Mouse (Mus musculus): ENCODE measurements around the gene Lrrc43.
"Not testable (repeated sequence)": the region's sequence is repeated elsewhere in the genome, so short reads cannot be mapped to it uniquely, and the experiment has no call there.

The Lrrc43 gene

GRCm38 (mm10) chr5:123489112-123489785 is at the start of gene Lrrc43, which contains the start of gene Il31:
Gene Lrrc43, plus strand, starts transcription at chr5:123489305.
Gene Il31, minus strand, starts transcription at chr5:123489489.
- DNase-seq (ENCODE audit: low spot score in 2 of 2), result no peak

DNA sequence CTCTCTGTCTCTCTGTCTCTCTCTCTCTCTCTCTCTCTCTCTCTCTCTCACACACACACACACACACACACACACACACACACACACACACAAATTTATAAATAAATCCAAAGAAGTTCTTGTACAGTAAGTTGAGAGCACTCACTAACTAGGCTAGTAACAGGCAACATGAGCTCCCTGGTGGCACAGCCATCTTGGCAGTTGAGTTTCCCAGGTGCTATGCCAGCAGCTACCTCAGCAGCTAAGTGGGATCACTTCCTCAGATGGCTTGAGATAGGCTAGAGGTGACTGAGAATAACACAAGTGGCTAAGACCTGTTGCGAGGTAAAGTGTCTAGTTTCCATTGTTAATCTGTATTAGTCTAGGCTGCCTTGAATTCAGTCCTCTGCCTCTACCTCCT is 49.8 kb upstream of the Lrrc43 start:
- no peak for DNase-seq (ENCODE audit: low spot score in 2 of 2)

DNA sequence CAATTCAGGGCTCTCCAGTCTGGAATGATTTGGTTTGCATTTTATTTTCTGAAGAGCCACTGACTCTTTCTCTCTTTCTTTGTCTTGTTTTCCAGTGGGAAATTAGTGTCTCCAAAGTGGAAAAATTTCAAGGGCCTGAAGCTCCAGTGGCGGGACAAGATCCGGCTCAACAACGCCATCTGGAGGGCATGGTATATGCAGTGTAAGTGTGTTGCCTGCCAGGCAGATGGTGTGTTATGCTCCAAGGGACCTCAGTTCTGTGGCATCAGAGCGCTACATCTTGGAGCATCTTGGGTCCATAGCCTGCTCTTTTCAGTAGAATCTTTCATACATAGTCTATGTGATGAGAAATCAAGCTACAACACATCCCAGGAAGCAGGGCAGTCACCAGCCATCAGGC is 49.2 kb upstream of the Lrrc43 start:
- DNase-seq (ENCODE audit: low spot score in 2 of 2), result no peak

DNA sequence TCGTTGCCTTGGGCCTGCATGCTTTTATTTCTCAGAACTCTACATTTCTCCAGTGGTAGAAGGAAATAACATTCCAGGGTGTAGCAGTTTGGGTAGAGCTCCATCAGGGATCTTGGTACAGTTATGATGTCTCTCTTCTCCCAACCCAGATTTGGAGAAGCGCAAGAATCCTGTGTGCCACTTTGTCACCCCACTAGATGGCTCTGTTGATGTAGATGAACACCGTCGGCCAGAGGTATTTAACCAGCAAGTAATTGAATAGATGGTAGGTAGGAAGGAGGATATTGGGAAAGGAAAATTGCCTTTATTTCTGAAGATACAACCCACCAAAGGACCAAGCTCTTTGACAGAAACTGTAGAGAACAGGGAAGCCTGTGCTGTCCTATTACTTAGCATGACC is 48.4 kb upstream of the Lrrc43 start:
- DNase-seq (ENCODE audit: low spot score in 2 of 2), result no peak

DNA sequence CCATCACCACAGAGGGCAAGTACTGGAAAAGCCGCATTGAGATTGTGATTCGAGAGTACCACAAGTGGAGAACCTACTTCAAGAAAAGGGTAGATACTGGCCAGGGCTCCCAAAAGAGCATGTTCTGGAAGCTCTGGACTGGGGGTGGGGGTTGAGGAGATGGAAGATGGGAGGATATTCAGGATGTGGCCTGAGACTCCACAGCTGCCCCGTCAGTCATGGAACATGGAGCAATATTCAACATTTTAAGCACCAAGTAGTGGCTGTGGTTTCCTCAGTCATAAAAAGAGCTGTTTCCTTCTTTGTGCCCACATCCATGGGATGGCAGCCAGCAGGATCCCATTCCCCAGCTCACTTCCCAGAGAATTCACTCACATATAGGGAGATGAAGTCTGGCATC is 46.8 kb upstream of the Lrrc43 start:
- DNase-seq (ENCODE audit: low spot score in 2 of 2), result no peak

- DNase-seq (ENCODE audit: low spot score in 2 of 2), result peak in 1 of 2 experiments; percentile 80
These were observed 45.0 kb upstream of the Lrrc43 start for GRCm38 (mm10) chr5:123444069-123444468.

DNA sequence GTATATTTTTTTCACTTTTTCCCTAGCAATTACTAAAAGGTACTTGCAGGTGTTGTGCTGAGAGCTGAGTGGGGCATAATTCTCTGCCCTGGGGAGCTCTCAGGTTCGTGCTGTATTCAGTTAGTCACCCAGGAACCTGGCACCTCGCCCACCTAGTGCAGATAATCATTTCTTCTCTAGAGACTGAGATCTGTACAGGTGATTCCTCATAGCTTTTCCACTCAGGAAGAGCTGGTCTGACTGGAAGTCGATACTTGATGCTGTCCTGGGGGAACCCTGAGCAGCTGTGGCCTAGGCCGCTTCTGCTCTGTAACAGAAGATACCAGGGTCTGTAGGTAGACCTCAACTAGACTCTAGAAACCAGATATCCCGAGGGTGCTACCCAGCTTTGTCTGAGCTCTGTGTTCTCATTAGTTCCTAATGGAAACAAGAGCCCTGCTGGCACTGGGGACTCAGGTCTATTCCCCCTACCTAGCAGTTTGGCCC is 44.2 kb upstream of the Lrrc43 start:
- no peak for DNase-seq (ENCODE audit: low spot score in 2 of 2)

GRCm38 (mm10) chr5:123451886-123452285 is 37.2 kb upstream of the Lrrc43 start:
- no peak for DNase-seq (ENCODE audit: low spot score in 2 of 2)

GRCm38 (mm10) chr5:123461420-123461819 is 27.7 kb upstream of the Lrrc43 start:
- DNase-seq (ENCODE audit: low spot score in 2 of 2), result no peak

- no peak for DNase-seq (ENCODE audit: low spot score in 2 of 2)
These were observed 24.5 kb upstream of the Lrrc43 start for GRCm38 (mm10) chr5:123464638-123465037.

DNA sequence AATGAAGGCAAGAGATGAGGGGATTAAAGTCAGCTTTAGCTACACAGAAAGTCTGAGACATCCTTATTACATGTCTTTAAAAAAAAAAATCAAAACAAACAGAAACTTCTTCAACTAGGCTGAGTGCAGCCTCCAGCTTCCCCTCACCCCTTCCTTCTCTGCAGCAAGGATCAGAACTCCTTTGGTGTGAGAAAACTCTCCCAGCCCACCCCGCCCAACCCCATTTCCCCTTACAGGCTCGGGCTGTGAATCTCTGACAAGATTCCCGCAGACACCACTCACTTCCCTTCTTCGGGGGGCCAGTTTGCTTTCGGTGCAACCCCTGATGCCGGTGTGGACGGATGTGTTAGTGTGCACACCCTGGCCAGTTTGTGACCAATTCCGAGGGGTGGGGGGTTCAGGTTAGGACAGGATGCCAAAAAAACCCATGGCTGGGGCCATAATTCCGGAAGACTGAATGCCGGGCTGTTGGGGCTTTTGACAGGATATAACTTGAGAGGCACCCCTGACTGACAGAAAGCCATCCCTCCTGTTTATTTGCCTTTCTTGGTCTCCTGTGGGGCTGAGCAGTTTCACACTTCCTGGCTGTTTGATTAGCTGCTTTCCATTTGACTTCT is 18.2 kb upstream of the Lrrc43 start:
- no peak for DNase-seq (ENCODE audit: low spot score in 2 of 2)

DNA sequence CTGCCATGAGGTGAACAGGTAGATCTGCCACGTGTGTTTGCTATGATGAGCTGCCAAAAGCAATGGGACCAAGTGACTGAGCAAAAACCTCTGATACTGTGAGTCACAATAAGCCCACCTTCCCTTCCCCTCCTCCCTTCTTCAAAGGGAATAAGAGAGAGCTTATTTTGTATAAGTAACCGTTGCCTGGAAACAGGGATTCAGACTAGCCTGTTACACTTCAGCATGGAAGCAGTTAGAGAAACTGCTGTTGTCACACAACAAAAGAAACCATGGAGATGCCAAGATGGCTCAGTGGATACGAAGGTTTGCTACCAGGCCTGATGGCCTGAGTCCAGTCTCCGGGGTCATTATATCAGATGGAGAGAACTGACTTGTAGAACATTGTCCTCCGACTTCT is 15.3 kb upstream of the Lrrc43 start:
- no peak for DNase-seq (ENCODE audit: low spot score in 2 of 2)

DNA sequence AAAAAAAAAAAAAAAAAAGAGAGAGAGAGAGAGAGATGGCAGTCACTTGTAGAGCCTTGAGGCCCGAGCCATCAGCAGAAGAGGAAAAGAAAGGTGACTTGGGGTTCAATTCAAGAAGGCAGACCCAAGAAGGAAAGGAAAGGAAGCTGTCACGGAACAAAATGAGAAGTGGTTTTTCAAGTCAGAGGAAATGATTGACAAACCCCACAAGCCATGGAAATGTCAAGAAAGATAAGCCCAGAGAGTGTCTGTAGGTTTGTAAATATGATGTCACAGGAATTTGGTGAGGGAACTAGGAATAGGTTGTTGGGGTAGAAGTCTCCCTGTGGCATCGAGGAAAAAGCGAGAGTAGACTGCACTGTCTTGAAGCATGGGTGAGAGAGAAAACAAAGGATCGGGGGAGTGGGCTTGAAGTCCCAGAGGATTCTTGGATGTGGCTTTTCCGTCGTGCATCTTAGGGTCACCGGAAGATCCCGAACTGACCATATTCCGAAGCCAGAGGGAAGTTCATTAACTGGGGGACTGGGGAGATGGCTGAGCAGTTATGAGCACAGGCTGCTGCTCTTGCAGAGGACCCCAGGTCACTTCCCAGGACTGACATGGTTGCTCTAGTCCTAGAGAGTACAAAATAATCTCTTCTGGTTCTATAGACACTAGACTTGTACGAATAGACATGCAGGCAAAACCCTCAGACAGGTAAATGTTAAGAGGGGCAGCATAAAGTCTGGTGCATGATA is 1.3 kb upstream of the Lrrc43 start:
- DNase-seq (ENCODE audit: low spot score in 2 of 2), result no peak

- no peak for DNase-seq (ENCODE audit: low spot score in 2 of 2)
These were observed 830 bp downstream of the Lrrc43 start for GRCm38 (mm10) chr5:123489935-123490334.

DNA sequence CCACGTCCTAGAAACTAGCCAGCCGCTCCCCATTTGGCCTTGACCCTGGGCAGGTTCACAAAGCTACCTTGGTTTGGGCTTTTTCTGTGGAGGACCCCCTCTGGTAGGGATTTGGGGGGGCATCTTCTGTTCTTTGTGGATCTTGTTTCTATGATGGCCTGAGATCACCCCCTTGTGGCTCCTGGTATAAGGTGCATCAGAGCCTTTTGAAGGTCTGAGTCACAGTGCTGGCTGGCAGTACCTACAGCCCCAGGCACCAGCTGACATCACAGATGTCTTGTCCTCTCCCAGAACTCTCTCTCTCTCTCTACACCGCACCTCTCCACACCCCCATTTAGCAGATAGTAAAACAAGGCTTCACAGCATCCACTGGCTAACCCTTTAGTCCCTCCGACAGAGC is 10.6 kb downstream of the Lrrc43 start:
- DNase-seq (ENCODE audit: low spot score in 2 of 2), result peak in 1 of 2 experiments; percentile 65

DNA sequence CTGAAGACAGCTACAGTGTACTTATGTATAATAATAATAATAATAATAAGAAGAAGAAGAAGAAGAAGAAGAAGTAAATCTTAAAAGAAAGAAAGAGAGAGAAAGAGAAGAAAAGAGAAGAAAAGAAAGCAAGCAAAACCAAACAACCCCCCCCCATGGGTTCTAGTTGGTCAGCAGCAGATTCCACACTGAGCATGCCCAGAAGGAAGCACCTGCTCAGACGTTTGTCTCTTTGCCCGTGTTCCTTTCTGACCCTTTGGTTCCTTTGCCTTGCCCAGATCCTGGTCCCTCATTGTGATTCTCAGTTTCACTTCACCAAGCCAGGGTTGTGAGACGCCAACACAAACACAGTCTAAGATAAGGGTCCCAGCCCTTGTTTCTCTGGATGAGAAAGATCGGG is 12.9 kb downstream of the Lrrc43 start:
- no peak for DNase-seq (ENCODE audit: low spot score in 2 of 2)

GRCm38 (mm10) chr5:123507936-123508723 is 19.0 kb downstream of the Lrrc43 start:
- peak in 1 of 2 experiments; percentile 73 for DNase-seq (ENCODE audit: low spot score in 2 of 2)

DNA sequence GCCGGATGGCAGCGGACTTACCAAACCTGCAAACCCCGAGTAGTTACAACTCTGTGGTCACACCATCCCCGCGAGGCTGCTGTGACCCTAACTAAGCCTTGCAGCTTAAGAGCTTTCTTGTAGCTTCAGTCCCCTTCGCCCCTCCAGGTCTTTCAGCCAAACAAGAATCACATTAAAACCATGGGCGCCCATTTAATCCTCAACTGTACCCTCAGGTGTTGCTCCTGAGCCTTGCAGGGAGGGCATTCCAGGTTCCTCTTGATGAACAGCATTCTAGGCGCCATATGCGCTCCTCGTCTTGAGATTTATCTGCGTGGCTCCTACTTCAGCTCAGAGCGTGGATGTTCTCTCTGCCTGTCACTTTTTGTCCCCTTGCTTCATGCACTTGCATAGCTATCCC is 19.8 kb downstream of the Lrrc43 start:
- DNase-seq (ENCODE audit: low spot score in 2 of 2), result no peak

DNA sequence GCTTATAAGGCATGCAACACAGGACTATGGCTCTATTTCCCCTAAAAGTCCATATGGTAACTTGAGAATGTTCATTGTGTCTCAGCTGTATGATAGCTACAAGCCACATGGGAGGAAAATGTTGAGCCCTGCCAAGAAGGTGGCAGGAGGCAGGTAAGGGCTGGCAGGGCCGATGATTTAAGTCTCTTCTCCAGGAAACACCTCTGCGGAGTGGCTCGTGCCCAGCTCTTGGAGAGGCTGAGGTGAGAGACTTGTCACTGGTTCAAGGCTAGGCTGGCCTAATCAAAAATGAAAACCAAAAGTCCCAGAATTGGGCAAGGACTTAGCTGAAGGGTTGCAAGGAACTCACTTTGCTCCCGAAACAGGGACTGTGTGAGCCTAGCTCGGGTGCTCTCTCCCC is 21.1 kb downstream of the Lrrc43 start, which contains the start of gene B3gnt4:
Gene B3gnt4, plus strand, starts transcription at position 301 of the 400 bp plus-strand sequence.
- no peak for DNase-seq (ENCODE audit: low spot score in 2 of 2)

DNA sequence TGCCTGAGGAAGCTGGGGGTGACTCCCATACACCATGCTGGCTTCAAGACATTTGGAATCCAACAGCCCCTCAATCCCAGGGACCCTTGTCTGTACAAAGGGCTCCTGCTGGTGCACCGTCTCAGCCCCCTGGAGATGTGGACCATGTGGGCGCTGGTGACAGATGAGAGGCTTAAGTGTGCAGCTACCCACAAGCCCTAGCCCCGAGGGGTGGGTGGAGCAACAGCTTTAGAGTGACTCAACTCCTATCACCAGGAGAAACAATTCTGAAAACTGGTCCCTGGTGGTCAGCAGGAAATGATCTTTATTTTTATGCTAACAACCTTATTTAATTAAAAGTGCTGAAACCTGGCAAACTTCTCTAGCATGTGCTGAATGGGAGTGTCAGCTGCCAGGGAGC is 22.3 kb downstream of the Lrrc43 start:
- DNase-seq (ENCODE audit: low spot score in 2 of 2), result not testable (repeated sequence)

DNA sequence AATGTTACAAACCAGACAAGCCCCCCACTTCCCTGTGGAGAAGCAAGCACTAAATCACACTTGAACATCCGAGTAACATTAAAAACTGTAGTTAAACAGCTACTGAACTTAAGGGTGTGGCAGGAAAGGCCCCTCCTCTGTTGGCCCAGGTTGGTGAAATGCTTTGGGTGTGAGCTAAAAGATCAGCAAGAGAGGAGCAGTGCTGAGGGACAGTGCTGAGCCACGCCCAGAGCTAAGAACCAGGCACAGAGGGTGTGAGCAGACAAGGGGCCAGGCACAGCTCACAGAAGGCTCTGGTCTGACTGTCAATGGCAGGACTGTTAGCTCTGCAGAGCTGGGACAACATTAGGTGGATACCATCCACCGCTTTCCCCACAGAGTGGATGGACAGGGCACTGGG is 23.0 kb downstream of the Lrrc43 start:
- DNase-seq (ENCODE audit: low spot score in 2 of 2), result no peak

GRCm38 (mm10) chr5:123514871-123515270 is 25.8 kb downstream of the Lrrc43 start:
- DNase-seq (ENCODE audit: low spot score in 2 of 2), result no peak

Measured in left cerebral cortex, adult 9 months (tissue).